ENCODE assay signal across 18 mouse cellular contexts in genomic region chr2:139656750-139657149, GRCm38 (mm10). TPM values are rescaled to one million over a fixed set of nuclear protein-coding genes. Genes with fewer than 3 reads are reported as not detected.
DNase-seq lines count a peak whose midpoint lies in the region; ATAC-seq and TF ChIP-seq lines count a peak whose summit lies in the region.
"Had no signal": no experiment of that assay in that cellular context is flagged by ENCODE, and none has a peak within 500 bp of the region (broad histone marks: within the 10 kb centered on the region; RNA-seq: fewer than 3 reads in every experiment).

No protein-coding gene starts in this region.

- peak; percentile 72 for ATAC-seq in hindbrain, embryonic 16.5 days
- no peak for ATAC-seq in midbrain, postnatal 0 days (ENCODE audit: low FRiP score)
- ATAC-seq in midbrain, embryonic 14.5 days (ENCODE audit: low FRiP score, low TSS enrichment) = no peak
- peak; percentile 89 for ATAC-seq in neural tube, embryonic 13.5 days (ENCODE audit: low read depth)
- no peak for ATAC-seq in frontal cortex, adult (ENCODE audit: low TSS enrichment)
- ATAC-seq in liver, embryonic 12.5 days = no peak
- ATAC-seq: intestine, embryonic 16.5 days; midbrain, embryonic 13.5 days had no signal

- TF ChIP-seq CTCF in midbrain, postnatal 0 days (IDR thresholded peaks at IDR 0.05) = no peak

- no peak overlapping the region for H3K9ac ChIP-seq in hindbrain, embryonic 16.5 days (ENCODE audit: low read depth, low read length)
- no peak overlapping the region for H3K9ac ChIP-seq in midbrain, postnatal 0 days (replicated peaks; ENCODE audit: low read length, poor library complexity, severe bottlenecking)
- no peak overlapping the region for H3K9ac ChIP-seq in midbrain, embryonic 14.5 days (replicated peaks; ENCODE audit: low read length)
- H3K9ac ChIP-seq in neural tube, embryonic 13.5 days = no peak overlapping the region
- H3K9ac ChIP-seq in liver, embryonic 12.5 days = no peak overlapping the region
- H3K9ac ChIP-seq: liver, embryonic 13.5 days; midbrain, embryonic 13.5 days had no signal

- H3K9me3 ChIP-seq in hindbrain, embryonic 16.5 days (ENCODE audit: control insufficient read depth, low read length) = no peaks in the 10 kb centered on the region
- H3K9me3 ChIP-seq in hindbrain, embryonic 10.5 days = no peaks in the 10 kb centered on the region
- H3K9me3 ChIP-seq in midbrain, postnatal 0 days (ENCODE audit: low read length) = no peaks in the 10 kb centered on the region
- no peaks in the 10 kb centered on the region for H3K9me3 ChIP-seq in midbrain, embryonic 14.5 days (ENCODE audit: control insufficient read depth, low read length)
- H3K9me3 ChIP-seq in neural tube, embryonic 13.5 days = no peaks in the 10 kb centered on the region
- no peaks in the 10 kb centered on the region for H3K9me3 ChIP-seq in limb, embryonic 10.5 days (replicated peaks)
- no peaks in the 10 kb centered on the region for H3K9me3 ChIP-seq in liver, embryonic 12.5 days (replicated peaks)
- H3K9me3 ChIP-seq: liver, embryonic 13.5 days; midbrain, embryonic 13.5 days had no signal

- no peak overlapping the region for H3K4me3 ChIP-seq in hindbrain, embryonic 16.5 days (ENCODE audit: low read length)
- no peak overlapping the region for H3K4me3 ChIP-seq in hindbrain, embryonic 10.5 days
- no peak overlapping the region for H3K4me3 ChIP-seq in midbrain, postnatal 0 days (ENCODE audit: low read depth, low read length)
- no peak overlapping the region for H3K4me3 ChIP-seq in midbrain, embryonic 14.5 days (replicated peaks; ENCODE audit: low read depth, low read length)
- H3K4me3 ChIP-seq in neural tube, embryonic 13.5 days = no peak overlapping the region
- H3K4me3 ChIP-seq in limb, embryonic 10.5 days = no peak overlapping the region
- no peak overlapping the region for H3K4me3 ChIP-seq in liver, embryonic 12.5 days
- H3K4me3 ChIP-seq: erythroblast, embryonic 14.5 days; liver, embryonic 13.5 days; midbrain, embryonic 13.5 days had no signal

- no peak for DNase-seq in hindbrain, embryonic 10.5 days (ENCODE audit: low spot score)
- peak; percentile 16 for DNase-seq in midbrain, postnatal 0 days (ENCODE audit: low spot score)
- no peak for DNase-seq in midbrain, embryonic 14.5 days
- DNase-seq in limb, embryonic 10.5 days (ENCODE audit: low spot score) = no peak
- DNase-seq: adrenal gland, postnatal 14 days; cerebellum, adult 2 months; liver, embryonic 13.5 days; thymus, adult 18-20 months had no signal

- no peak overlapping the region for H3K4me2 ChIP-seq in hindbrain, embryonic 16.5 days (ENCODE audit: low read length)
- no peak overlapping the region for H3K4me2 ChIP-seq in midbrain, postnatal 0 days (ENCODE audit: low read depth, low read length, poor library complexity, severe bottlenecking)
- H3K4me2 ChIP-seq in midbrain, embryonic 14.5 days (ENCODE audit: low read length) = no peak overlapping the region
- no peak overlapping the region for H3K4me2 ChIP-seq in neural tube, embryonic 13.5 days
- H3K4me2 ChIP-seq in liver, embryonic 12.5 days = no peak overlapping the region
- H3K4me2 ChIP-seq: heart, embryonic 11.5 days; liver, embryonic 13.5 days; midbrain, embryonic 13.5 days had no signal

- H3K27me3 ChIP-seq in hindbrain, embryonic 16.5 days (replicated peaks; ENCODE audit: control insufficient read depth, insufficient read depth, low read length) = no peaks in the 10 kb centered on the region
- H3K27me3 ChIP-seq in hindbrain, embryonic 10.5 days (ENCODE audit: insufficient read depth, poor library complexity, severe bottlenecking) = no peaks in the 10 kb centered on the region
- H3K27me3 ChIP-seq in midbrain, postnatal 0 days (ENCODE audit: insufficient read depth, low read length) = no peaks in the 10 kb centered on the region
- no peaks in the 10 kb centered on the region for H3K27me3 ChIP-seq in midbrain, embryonic 14.5 days (ENCODE audit: control insufficient read depth, insufficient read depth, low read length)
- H3K27me3 ChIP-seq in neural tube, embryonic 13.5 days = no peaks in the 10 kb centered on the region
- no peaks in the 10 kb centered on the region for H3K27me3 ChIP-seq in limb, embryonic 10.5 days (ENCODE audit: low read depth, poor library complexity, severe bottlenecking)
- no peaks in the 10 kb centered on the region for H3K27me3 ChIP-seq in liver, embryonic 12.5 days (replicated peaks)
- H3K27me3 ChIP-seq: liver, embryonic 13.5 days; midbrain, embryonic 13.5 days had no signal

- H3K4me1 ChIP-seq in hindbrain, embryonic 16.5 days (ENCODE audit: control insufficient read depth, insufficient read depth, low read depth, low read length) = no peaks in the 10 kb centered on the region
- H3K4me1 ChIP-seq in hindbrain, embryonic 10.5 days (replicated peaks) = no peaks in the 10 kb centered on the region
- no peaks in the 10 kb centered on the region for H3K4me1 ChIP-seq in midbrain, postnatal 0 days (ENCODE audit: insufficient read depth, low read length)
- H3K4me1 ChIP-seq in midbrain, embryonic 14.5 days (ENCODE audit: control insufficient read depth, insufficient read depth, low read length) = no peaks in the 10 kb centered on the region
- peaks cover 14% of the 10 kb centered on the region for H3K4me1 ChIP-seq in neural tube, embryonic 13.5 days (replicated peaks)
- no peaks in the 10 kb centered on the region for H3K4me1 ChIP-seq in limb, embryonic 10.5 days
- no peaks in the 10 kb centered on the region for H3K4me1 ChIP-seq in liver, embryonic 12.5 days
- H3K4me1 ChIP-seq: liver, embryonic 13.5 days; midbrain, embryonic 13.5 days had no signal

- no peak overlapping the region for H3K27ac ChIP-seq in hindbrain, embryonic 16.5 days (ENCODE audit: low read depth, low read length)
- no peak overlapping the region for H3K27ac ChIP-seq in hindbrain, embryonic 10.5 days
- H3K27ac ChIP-seq in midbrain, postnatal 0 days (ENCODE audit: low read depth, low read length) = no peak overlapping the region
- no peak overlapping the region for H3K27ac ChIP-seq in midbrain, embryonic 14.5 days (replicated peaks; ENCODE audit: low read depth, low read length)
- H3K27ac ChIP-seq in neural tube, embryonic 13.5 days (replicated peaks) = no peak overlapping the region
- H3K27ac ChIP-seq in limb, embryonic 10.5 days = no peak overlapping the region
- H3K27ac ChIP-seq in liver, embryonic 12.5 days = no peak overlapping the region
- H3K27ac ChIP-seq: liver, embryonic 13.5 days; macrophage; midbrain, embryonic 13.5 days had no signal

- no peaks in the 10 kb centered on the region for H3K36me3 ChIP-seq in hindbrain, embryonic 16.5 days (ENCODE audit: control insufficient read depth, insufficient read depth, low read length)
- H3K36me3 ChIP-seq in hindbrain, embryonic 10.5 days = no peaks in the 10 kb centered on the region
- H3K36me3 ChIP-seq in midbrain, postnatal 0 days (ENCODE audit: insufficient read depth, low read length) = no peaks in the 10 kb centered on the region
- H3K36me3 ChIP-seq in midbrain, embryonic 14.5 days (ENCODE audit: control insufficient read depth, insufficient read depth, low read length) = no peaks in the 10 kb centered on the region
- no peaks in the 10 kb centered on the region for H3K36me3 ChIP-seq in neural tube, embryonic 13.5 days
- H3K36me3 ChIP-seq in limb, embryonic 10.5 days = no peaks in the 10 kb centered on the region
- H3K36me3 ChIP-seq in liver, embryonic 12.5 days = no peaks in the 10 kb centered on the region
- H3K36me3 ChIP-seq: liver, embryonic 13.5 days; midbrain, embryonic 13.5 days had no signal

- 55% methylated on average over 4 of the region's 4 CpGs for WGBS in hindbrain, embryonic 16.5 days
- WGBS in hindbrain, embryonic 10.5 days = 69% methylated on average over 4 of the region's 4 CpGs
- WGBS in midbrain, postnatal 0 days = 70% methylated on average over 4 of the region's 4 CpGs
- 76% methylated on average over 4 of the region's 4 CpGs for WGBS in midbrain, embryonic 14.5 days
- WGBS in neural tube, embryonic 13.5 days = 12% methylated on average over 4 of the region's 4 CpGs
- 39% methylated on average over 4 of the region's 4 CpGs for WGBS in limb, embryonic 10.5 days
- WGBS in liver, embryonic 12.5 days (ENCODE audit: insufficient replicate concordance) = 64% methylated on average over 4 of the region's 4 CpGs

RNA-seq across cellular contexts. Expression of gene Ism1, which starts 21.2 kb away (rescaled TPM):
- polyA plus RNA-seq in hindbrain, embryonic 16.5 days (2015; fragmentation: Nextera tagmentation; extraction: Ambion mirVana) = 0.79 and 1.1 TPM in 2 replicates
- 0.40 and 0.54 TPM in 2 replicates for polyA plus RNA-seq in hindbrain, embryonic 10.5 days (2016; fragmentation: Nextera tagmentation; extraction: Ambion mirVana)
- total RNA-seq in midbrain, postnatal 0 days (2014; rRNA removed) = 1.3 and 1.7 TPM in 2 replicates
- 0.73 and 0.76 TPM in 2 replicates for polyA plus RNA-seq in midbrain, postnatal 0 days (2015; fragmentation: Nextera tagmentation; extraction: Ambion mirVana)
- 0.42 and 0.50 TPM in 2 replicates for polyA plus RNA-seq in midbrain, embryonic 14.5 days (2014; fragmentation: Nextera tagmentation; extraction: Ambion mirVana)
- 1.1 and 1.2 TPM in 2 replicates for polyA plus RNA-seq in neural tube, embryonic 13.5 days (2015; fragmentation: Nextera tagmentation; extraction: Ambion mirVana)
- polyA plus RNA-seq in limb, embryonic 10.5 days (2016; fragmentation: Nextera tagmentation; extraction: Ambion mirVana) = 2.4 and 3.2 TPM in 2 replicates
- polyA plus RNA-seq in liver, embryonic 12.5 days (2016; fragmentation: Nextera tagmentation; extraction: Ambion mirVana) = 0.14 TPM in 2 replicates
- total RNA-seq: common myeloid progenitor, adult 5-6 weeks had no signal
- polyA plus RNA-seq: erythroblast, embryonic 14.5 days; liver, embryonic 13.5 days; macrophage had no signal

Comparison
In these comparisons a context has a peak if more than half of its experiments do, and no peak if none do; other contexts are left out.
1. ATAC-seq: peak in hindbrain, embryonic 16.5 days (single experiment) and neural tube, embryonic 13.5 days (single experiment); none in midbrain, postnatal 0 days (single experiment), midbrain, embryonic 14.5 days (single experiment), frontal cortex, adult (single experiment) and liver, embryonic 12.5 days (single experiment).